Mouse (Mus musculus) thymus, postnatal 14 days (tissue): ENCODE measurements around the gene Gm5478.
"Not testable (repeated sequence)": the region's sequence is repeated elsewhere in the genome, so short reads cannot be mapped to it uniquely, and the experiment has no call there.

Source experiments
- DNase-seq: peaks from one replicate; pipeline ENCODE4 v3.0.0; 2021

Gm5478 gene

DNA sequence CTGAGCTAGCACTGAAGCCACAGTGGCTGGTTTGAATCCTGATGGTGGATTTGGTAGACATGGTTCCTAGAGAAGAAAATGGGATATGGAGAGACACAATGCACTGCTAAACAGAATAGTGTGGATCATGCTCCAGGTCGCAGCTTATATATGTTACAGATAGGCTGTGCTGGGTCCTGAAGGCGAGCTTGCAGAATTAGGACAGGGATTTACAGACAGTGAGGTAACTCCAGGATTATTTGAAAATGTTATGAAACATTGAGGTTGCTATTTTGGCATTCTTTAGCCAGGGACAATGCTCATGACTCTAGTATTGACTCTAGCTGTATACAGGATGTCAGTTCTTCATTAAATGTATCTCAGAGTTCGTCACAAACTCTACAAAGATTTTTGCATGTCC lies at the start of gene Gm5478:
TSS of gene Gm5478 (minus strand) at position 101 of the 400 bp plus-strand sequence.
- no peak for DNase-seq

DNA sequence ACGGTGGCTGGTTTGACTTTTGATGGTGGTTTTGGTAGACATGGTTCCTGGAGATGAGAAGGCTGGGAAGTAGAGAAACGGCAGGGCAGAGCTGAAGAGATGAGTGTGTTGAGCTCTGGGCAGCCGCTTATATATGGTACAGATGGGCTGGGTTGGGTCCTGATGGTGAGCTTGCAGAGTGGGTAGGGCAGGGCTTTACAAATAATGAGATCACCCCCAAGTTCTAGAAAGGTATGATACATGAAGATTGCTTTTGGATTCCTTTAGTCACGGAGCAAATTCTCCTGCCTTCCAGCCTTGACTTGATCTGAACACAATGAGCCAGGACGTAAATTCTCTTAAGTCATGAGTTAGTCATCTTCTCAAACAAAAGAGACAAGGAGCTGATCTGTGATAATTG lies 47.0 kb upstream of the Gm5478 start, which contains the start of gene Krt6a:
TSS of gene Krt6a (minus strand) at position 101 of the 400 bp plus-strand sequence.
- DNase-seq = no peak

DNA sequence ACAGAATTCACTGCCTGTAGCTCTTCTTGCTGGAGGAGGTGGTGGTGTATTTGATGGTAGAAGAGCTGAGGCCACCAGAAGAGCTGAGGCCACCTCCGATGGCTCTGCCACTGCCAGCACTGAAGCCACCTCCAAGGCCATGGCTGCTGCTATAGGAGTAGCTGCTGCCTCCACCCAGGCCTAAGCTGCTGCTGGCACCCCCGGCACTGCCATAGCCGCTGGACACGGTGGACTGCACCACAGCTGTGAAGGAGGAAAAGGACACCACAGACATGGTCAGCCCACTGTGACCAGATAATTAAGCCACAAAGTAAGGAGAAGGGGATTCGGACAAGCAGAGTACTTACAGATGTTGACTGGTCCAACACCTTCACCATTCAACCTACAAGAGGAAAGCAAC lies 43.3 kb upstream of the Gm5478 start:
- not testable (repeated sequence) for DNase-seq

DNA sequence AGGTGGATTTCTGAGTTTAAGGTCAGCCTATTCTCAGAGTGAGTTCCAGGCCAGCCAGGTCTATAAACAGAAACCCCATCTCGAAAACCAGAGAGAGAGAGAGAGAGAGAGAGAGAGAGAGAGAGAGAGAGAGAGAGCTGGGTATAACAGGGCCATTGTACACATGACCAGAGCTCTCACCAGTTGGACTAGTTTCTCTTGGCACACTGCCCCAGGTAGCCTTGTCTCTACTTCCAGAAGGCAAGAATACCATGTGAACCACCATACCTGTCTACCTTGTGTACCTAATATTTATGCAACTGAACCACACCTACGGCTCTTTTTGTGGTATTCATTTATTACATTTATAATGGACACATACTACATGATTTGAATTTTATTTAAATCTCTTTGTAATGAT lies 41.0 kb upstream of the Gm5478 start:
- DNase-seq = no peak

DNA sequence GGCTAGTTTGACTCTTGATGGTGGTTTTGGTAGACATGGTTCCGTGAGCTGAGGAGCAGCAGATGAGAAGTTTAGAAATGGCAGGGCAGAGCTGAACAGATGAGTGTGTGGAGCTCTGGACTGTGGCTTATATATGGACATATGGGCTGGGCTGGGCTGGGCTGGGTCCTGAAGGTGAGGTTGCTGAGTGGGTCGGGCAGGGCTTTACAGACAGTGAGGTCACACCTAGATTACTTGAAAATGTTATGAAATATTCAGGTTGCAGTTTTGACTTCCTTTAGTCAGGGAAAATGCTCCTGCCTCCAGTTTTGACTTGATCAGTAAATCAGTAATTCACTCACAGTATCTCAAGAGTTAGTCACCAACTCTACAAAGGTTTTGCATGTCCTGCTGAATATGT lies 33.0 kb upstream of the Gm5478 start, which contains the start of gene Krt6b:
TSS of gene Krt6b (minus strand) at position 101 of the 400 bp plus-strand sequence.
- no peak for DNase-seq

DNA sequence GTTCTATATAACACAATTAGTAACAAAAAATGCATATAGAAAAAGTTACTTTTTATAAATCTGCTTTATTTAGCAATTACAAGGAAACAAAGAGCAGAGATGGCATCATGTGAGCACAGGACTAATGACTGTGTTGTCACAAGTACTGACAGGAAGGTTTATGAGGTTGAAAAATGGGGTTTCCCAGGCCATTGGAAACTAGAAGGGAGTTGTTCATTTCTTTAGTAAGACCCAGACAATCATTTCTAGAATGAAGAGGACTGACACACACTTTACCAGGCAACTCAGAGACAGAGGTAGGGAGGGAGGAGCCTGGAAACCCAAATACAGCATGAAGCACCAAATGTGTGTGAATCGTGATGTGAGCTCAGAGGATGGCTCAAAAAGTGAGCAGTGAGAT lies 28.8 kb upstream of the Gm5478 start:
- no peak for DNase-seq

DNA sequence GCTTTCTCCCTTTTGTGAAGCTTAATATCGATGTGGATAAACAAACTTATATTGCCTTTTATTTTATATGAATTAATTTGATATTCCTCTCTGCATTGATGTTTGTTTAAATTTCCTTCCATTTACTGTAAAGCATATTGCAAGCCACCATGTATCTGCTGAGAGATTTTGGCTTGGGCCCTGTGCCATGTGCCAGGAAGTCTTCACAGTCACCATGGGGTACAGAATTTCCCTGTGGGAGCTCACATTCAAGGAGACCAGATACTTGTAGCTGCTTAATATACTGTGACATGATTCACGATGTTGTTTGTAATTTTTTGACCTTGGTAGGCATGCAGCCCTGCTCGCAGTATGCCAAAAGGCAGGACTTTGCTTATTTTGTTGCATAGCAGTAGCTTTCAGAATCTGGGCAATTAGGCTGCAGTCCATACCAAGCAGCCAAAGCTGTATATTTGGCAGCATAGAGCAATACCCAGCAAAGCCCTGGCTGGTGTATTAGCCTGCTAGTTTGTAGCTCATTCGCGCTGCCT lies 5.6 kb upstream of the Gm5478 start:
- DNase-seq = no peak

DNA sequence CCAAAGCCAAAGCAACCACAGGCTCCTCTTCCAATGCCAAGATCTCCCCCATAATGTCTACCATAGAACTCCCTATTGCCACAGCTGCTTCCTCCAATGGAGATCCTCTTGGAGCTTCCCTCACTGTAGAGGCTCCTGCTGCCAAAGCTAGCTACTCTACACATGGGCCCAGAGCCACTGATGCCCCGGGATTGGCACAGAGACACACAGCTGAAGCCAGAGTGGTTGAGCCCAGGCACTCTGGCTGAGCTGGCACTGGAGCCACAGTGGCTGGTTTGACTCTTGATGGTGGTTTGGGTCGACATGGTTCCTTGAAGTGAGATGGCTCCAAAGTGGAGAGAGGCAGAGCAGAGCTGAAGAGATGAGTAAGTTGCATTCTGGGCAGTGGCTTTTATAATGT lies 19.3 kb downstream of the Gm5478 start, which contains the start of gene Gm5414:
TSS of gene Gm5414 (minus strand) at position 305 of the 400 bp plus-strand sequence.
- no peak for DNase-seq

DNA sequence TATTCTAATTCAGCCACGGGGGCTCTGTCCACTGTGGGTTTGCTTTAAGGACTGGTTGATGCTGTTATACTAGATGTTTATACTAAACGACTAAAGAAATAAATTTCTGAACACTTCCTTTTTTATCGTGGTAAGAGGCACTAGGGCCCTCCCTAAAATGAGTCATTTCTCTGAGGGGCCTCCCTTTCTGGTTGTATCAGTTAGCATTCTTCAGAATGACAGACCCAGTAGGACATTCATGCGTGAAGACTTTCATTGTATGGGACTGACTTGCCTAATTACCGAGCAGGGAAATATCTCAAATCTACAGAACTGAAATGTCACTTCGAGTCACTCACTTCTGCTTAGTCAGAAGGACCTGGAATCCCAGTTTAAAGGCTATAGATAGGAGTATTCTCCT lies 48.1 kb downstream of the Gm5478 start:
- no peak for DNase-seq
